Mouse (Mus musculus) MEL (cell line): ENCODE results near the gene C1ql4. TPM values are rescaled to one million over a fixed set of nuclear protein-coding genes. Genes with fewer than 3 reads are reported as not detected.

ENCODE experiments used
- DNase-seq: peaks from one replicate; pipeline ENCODE4 v3.0.0; 2011; ENCODE audit warnings: low read depth, low spot score
- H3K27ac ChIP-seq: 2 replicates; pipeline ENCODE4 v1.5.1; 2012; ENCODE audit warnings: low read depth, mild to moderate bottlenecking, control low read depth, low read length, moderate library complexity; ENCODE audit not compliant: control insufficient read depth
- H3K27me3 ChIP-seq, 2 experiments: fragments of 150-350 bp in 1 of 2; sonication (generic) in 1 of 2; 2 replicates each; pipeline ENCODE4 v1.6.1; 2012; ENCODE audit warnings: low read length in 2 of 2, mild to moderate bottlenecking in 2 of 2, improper control_type of control experiment in 1 of 2, moderate library complexity in 1 of 2; ENCODE audit not compliant: insufficient read depth in 2 of 2, control insufficient read depth in 1 of 2
- H3K36me3 ChIP-seq, 2 experiments: 2 replicates each; pipeline ENCODE4 v1.6.1; 2012 to 2014; ENCODE audit warnings: low read length in 2 of 2, improper control_type of control experiment in 1 of 2, inconsistent platforms in 1 of 2, mild to moderate bottlenecking in 1 of 2; ENCODE audit not compliant: insufficient read depth in 2 of 2, control insufficient read depth in 1 of 2
- H3K4me1 ChIP-seq, 2 experiments: fragments of 150-350 bp in 1 of 2; sonication (generic) in 1 of 2; 2 replicates each; pipeline ENCODE4 v1.6.1; 2012; ENCODE audit warnings: low read length in 2 of 2, improper control_type of control experiment in 1 of 2, mild to moderate bottlenecking in 1 of 2; ENCODE audit not compliant: insufficient read depth in 2 of 2, control insufficient read depth in 1 of 2
- H3K4me3 ChIP-seq, 2 experiments: fragments of 150-350 bp in 1 of 2; sonication (generic) in 1 of 2; 2 replicates each; pipeline ENCODE4 v1.5.1; 2012; ENCODE audit warnings: low read depth in 2 of 2, low read length in 2 of 2, mild to moderate bottlenecking in 2 of 2, moderate library complexity in 2 of 2, control low read depth in 1 of 2, improper control_type of control experiment in 1 of 2; ENCODE audit not compliant: control insufficient read depth in 1 of 2, insufficient read depth in 1 of 2
- H3K79me2 ChIP-seq: 2 replicates; pipeline ENCODE4 v1.6.1; 2012; ENCODE audit warnings: mild to moderate bottlenecking, low read length, moderate library complexity; ENCODE audit not compliant: control insufficient read depth, poor library complexity, insufficient read depth
- H3K9ac ChIP-seq: 2 replicates; pipeline ENCODE4 v1.6.1; 2012; ENCODE audit warnings: low read depth, mild to moderate bottlenecking, control low read depth, low read length, moderate library complexity; ENCODE audit not compliant: control insufficient read depth, poor library complexity, severe bottlenecking
- H3K9me3 ChIP-seq: fragments of 150-350 bp; sonication (generic); replicated peaks from 2 replicates; pipeline ENCODE4 v1.6.1; 2012; ENCODE audit warnings: mild to moderate bottlenecking, low read length, improper control_type of control experiment, moderate library complexity; ENCODE audit not compliant: insufficient read depth
- CHD1 ChIP-seq: IDR thresholded peaks from 2 replicates; pipeline ENCODE4 v1.6.1; 2012; ENCODE audit warnings: low read depth, mild to moderate bottlenecking, inconsistent platforms, low read length, improper control_type of control experiment
- E2F4 ChIP-seq: IDR thresholded peaks from 2 replicates; pipeline ENCODE4 v1.6.1; 2011; ENCODE audit warnings: low read depth, low read length, improper control_type of control experiment, borderline replicate concordance
- ELF1 ChIP-seq: IDR thresholded peaks from 2 replicates; pipeline ENCODE4 v1.6.1; 2014; ENCODE audit warnings: low read depth, mild to moderate bottlenecking, inconsistent platforms, low read length, improper control_type of control experiment, moderate library complexity
- EP300 ChIP-seq, 2 experiments: IDR thresholded peaks; 2 replicates each; pipeline ENCODE4 v1.6.1; 2011; ENCODE audit warnings: improper control_type of control experiment in 2 of 2, low read length in 2 of 2, low read depth in 1 of 2, mild to moderate bottlenecking in 1 of 2
- ETS1 ChIP-seq: IDR thresholded peaks from 2 replicates; pipeline ENCODE4 v1.6.1; 2012; ENCODE audit warnings: low read depth, mild to moderate bottlenecking, inconsistent platforms, low read length, improper control_type of control experiment, moderate library complexity
- GATA1 ChIP-seq: IDR thresholded peaks from 2 replicates; pipeline ENCODE4 v1.6.1; 2011; ENCODE audit warnings: low read depth, low read length, improper control_type of control experiment
- JUND ChIP-seq: IDR thresholded peaks from 2 replicates; pipeline ENCODE4 v1.6.1; 2011; ENCODE audit warnings: low read depth, mild to moderate bottlenecking, improper control_type of control experiment, low read length
- MAFK ChIP-seq: IDR thresholded peaks from 2 replicates; pipeline ENCODE4 v1.6.1; 2011; ENCODE audit warnings: low read depth, mild to moderate bottlenecking, low read length, improper control_type of control experiment, borderline replicate concordance
- NELFE ChIP-seq: IDR thresholded peaks from 2 replicates; pipeline ENCODE4 v1.6.1; 2011; ENCODE audit warnings: low read depth, low read length, improper control_type of control experiment
- RCOR1 ChIP-seq: IDR thresholded peaks from 2 replicates; pipeline ENCODE4 v1.6.1; 2012; ENCODE audit warnings: low read depth, mild to moderate bottlenecking, inconsistent platforms, low read length, improper control_type of control experiment
- SMC3 ChIP-seq: IDR thresholded peaks from 2 replicates; pipeline ENCODE4 v1.6.1; 2011; ENCODE audit warnings: low read depth, low read length, improper control_type of control experiment
- TBP ChIP-seq: IDR thresholded peaks from 2 replicates; pipeline ENCODE4 v1.8.0; 2011; ENCODE audit warnings: low read depth, low read length, improper control_type of control experiment
- ZNF384 ChIP-seq: IDR thresholded peaks from 2 replicates; pipeline ENCODE4 v1.6.1; 2012; ENCODE audit warnings: low read depth, mild to moderate bottlenecking, inconsistent platforms, low read length, improper control_type of control experiment
- polyA plus RNA-seq, 2 experiments: library from polyadenylated mRNA; stranded (reverse) in 1 of 2; unstranded in 1 of 2; fragments of >175 nt in 1 of 2; fragments of >200 nt in 1 of 2; gene quantifications; 2 replicates each; pipeline versions ENCODE4 v1.2.1 to v1.2.4; 2012; ENCODE audit warnings: low replicate concordance in 2 of 2, low read depth in 1 of 2; ENCODE audit not compliant: insufficient read length in 2 of 2, insufficient read depth in 1 of 2, missing spikeins in 1 of 2
- total RNA-seq: library from RNA; depleted of rRNA; stranded (reverse); fragments of 300-350 nt; gene quantifications from 2 replicates; pipeline ENCODE4 v1.2.3, GENCODE M21; 2012

Gene C1ql4
- total and polyA plus RNA-seq, 3 experiments: 0.08 to 0.15 TPM; not detected in 1

DNA sequence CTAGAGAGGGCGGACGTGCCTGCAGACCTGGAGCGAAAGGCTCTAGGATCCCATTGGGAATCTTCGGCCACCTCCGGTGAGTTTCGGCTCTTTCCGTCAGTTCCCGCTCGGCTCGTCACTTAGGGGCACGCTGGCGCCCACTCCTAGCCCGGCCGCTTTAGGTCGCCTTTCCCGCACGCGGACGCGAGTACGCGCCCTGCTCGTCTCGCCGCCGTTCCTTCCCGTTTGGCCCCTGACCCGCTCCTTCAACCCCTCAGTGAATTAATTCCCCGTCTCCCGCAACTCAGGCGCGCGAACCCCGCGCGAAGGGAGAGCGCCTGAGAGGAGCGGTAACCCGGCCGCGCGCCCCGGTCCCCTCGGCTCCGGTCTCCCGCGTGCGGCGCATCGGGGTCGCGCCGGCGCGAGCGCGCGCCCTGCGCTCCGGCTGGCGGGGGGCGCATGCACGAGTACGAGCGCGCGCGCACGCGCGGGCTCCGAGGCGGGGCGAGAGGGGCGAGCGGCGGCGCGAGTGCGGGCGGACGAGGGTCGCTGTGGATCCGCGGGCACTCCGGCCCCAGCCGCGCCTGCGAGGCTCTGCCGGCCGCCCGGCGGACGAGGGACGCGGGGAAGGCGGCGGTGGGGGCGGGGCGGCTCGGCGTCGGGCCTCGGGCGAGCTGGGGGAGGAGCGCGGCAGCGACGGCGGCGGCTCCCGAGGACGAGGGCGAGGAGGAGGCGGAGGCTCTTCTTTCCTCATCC is 38.6 kb upstream of the C1ql4 start (continued):
- no peak for TF ChIP-seq ELF1
- TF ChIP-seq E2F4: no peak
- TF ChIP-seq JUND: no peak
- TF ChIP-seq SMC3: no peak
- no peak for TF ChIP-seq ZNF384

DNA sequence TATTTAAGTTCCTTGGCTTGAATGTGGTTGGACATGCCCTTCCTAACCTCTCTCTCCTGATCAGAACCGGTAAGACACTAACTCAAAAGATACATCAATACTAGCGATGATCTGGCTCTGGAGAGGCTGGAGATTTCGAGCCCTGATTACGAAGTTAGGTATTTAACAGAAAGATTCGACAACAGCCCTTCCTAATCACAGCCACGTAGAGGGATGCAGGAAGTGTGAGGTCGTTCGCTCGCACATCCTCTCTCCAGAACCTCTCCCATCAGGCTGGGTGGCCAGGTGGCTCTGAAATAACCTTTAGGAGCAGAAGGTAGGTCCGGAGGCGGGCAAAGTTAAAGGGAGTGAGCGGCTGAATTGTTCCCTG is 38.1 kb upstream of the C1ql4 start, which contains the start of gene Spats2:
Gene Spats2 (plus strand): TSS at position 206 of the 370 bp plus-strand sequence.
- H3K4me1 ChIP-seq: peaks cover 5 to 7% of the 10 kb centered on the region in 2 experiments
- TF ChIP-seq TBP (no peak), GATA1 (peak; percentile 35; the same call in 1 of the 2 replicates)
- TF ChIP-seq, all 39 proteins: peak for 1
- no peaks in the 10 kb centered on the region for H3K27me3 ChIP-seq
- no peaks in the 10 kb centered on the region for H3K9me3 ChIP-seq
- H3K27ac ChIP-seq: peak within 1 kb of the TSS; percentile 26
- H3K4me3 ChIP-seq: peak within 1 kb of the TSS; percentile 67 to 90
- H3K79me2 ChIP-seq: peaks cover 8% of the 10 kb centered on the region
- peak within 1 kb of the TSS; percentile 85 for H3K9ac ChIP-seq
- peak; percentile 55 for DNase-seq
- H3K36me3 ChIP-seq: peaks cover 0 to 13% of the 10 kb centered on the region in 2 experiments; a peak in 2 of 4 replicates

DNA sequence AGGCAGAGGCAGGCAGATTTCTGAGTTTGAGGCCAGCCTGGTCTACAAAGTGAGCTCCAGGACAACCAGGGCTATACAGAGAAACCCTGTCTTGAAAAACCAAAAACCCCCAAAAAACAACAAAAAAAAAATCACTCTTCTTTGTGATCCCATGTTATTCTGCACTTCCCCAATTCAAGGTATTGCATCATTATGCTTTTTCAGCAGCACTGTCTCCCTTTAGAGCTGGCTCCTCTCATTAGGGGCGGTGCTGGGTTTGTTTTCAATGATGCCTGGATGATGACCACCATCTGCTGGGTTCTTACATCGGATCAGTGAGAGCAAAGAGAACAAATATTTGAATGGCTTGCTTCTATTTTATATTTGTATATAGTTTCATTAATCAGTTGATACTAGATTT is 35.0 kb upstream of the C1ql4 start:
- TF ChIP-seq NELFE (no peak), ZNF384 (peak; percentile 81), MAFK (peak; percentile 44; the same call in 1 of the 2 replicates), RCOR1 (0 out of 2 replicates have a peak, but pooled peaks have one; percentile 13), ETS1 (peak; percentile 57), CHD1 (no peak), EP300 (IDR thresholded peaks at IDR 0.05; ENCODE audit: low read depth in 1 of 2, low read length in 2 of 2) (peak; percentile 16 to 39; a peak in 1 of 4 replicates)
- Histone ChIP-seq H3K27ac (no peak overlapping the region), H3K9me3 (no peaks in the 10 kb centered on the region), H3K27me3 (no peaks in the 10 kb centered on the region), H3K9ac (no peak overlapping the region), H3K36me3 (peaks cover 0 to 11% of the 10 kb centered on the region in 2 experiments; a peak in 2 of 4 replicates), H3K79me2 (peaks cover 6% of the 10 kb centered on the region), H3K4me3 (no peak overlapping the region), H3K4me1 (peaks cover 6 to 7% of the 10 kb centered on the region in 2 experiments)
- DNase-seq: peak; percentile 77
